Mouse (Mus musculus) brown adipose tissue, adult 24 weeks (tissue): ENCODE measurements around the gene Oaz3. TPM values are rescaled to one million over a fixed set of nuclear protein-coding genes. Genes with fewer than 3 reads are reported as not detected.

Experiments
- H3K27ac ChIP-seq: fragments of 200-500 bp; replicated peaks from 2 replicates; pipeline ENCODE4 v1.5.1; 2012; ENCODE audit warnings: low read depth, mild to moderate bottlenecking, low read length
- H3K4me1 ChIP-seq: fragments of 200-500 bp; 2 replicates; pipeline ENCODE4 v1.6.1; 2012; ENCODE audit warnings: low read length, mixed read lengths; ENCODE audit not compliant: control insufficient read depth, insufficient read depth, insufficient read length
- H3K4me3 ChIP-seq: fragments of 200-500 bp; 2 replicates; pipeline ENCODE4 v1.5.1; 2012; ENCODE audit warnings: low read depth, mild to moderate bottlenecking, low read length, moderate library complexity; ENCODE audit not compliant: insufficient read depth
- polyA plus RNA-seq: library from polyadenylated mRNA; stranded (reverse); fragments of >200 nt; gene quantifications from 2 replicates; pipeline ENCODE4 v1.2.4, GENCODE M21; 2012; ENCODE audit not compliant: missing spikeins, insufficient read depth, insufficient read length

The Oaz3 gene
- polyA plus RNA-seq, 1 experiment: not detected

GRCm38 (mm10) chr3:94383476-94383875 lies 60.2 kb downstream of the Oaz3 start:
- H3K4me3 ChIP-seq: no peak overlapping the region
- H3K27ac ChIP-seq: no peak overlapping the region
- no peaks in the 10 kb centered on the region for H3K4me1 ChIP-seq

Other genes with a start within 250 kb of the Oaz3 start
- not detected in 2 replicates for gene Gm5286, start 247.2 kb downstream of the Oaz3 start, polyA plus RNA-seq
- gene Gm4778, start 179.9 kb downstream of the Oaz3 start, polyA plus RNA-seq: not detected in 2 replicates
- 20.7 and 24.0 TPM in 2 replicates for gene Them4, start 133.8 kb downstream of the Oaz3 start, polyA plus RNA-seq
- gene Them5, start 101.8 kb downstream of the Oaz3 start, polyA plus RNA-seq: not detected in 2 replicates
- 0.88 TPM in 1 of 2 replicates, not detected in the other for gene C2cd4d, start 81.5 kb downstream of the Oaz3 start, polyA plus RNA-seq
- 40.2 and 47.9 TPM in 2 replicates for gene Rorc, start 71.1 kb downstream of the Oaz3 start, polyA plus RNA-seq
- gene Lingo4, start 45.4 kb downstream of the Oaz3 start, polyA plus RNA-seq: 0.28 and 0.71 TPM in 2 replicates
- 24.3 and 29.6 TPM in 2 replicates for gene Tdrkh, start 30.6 kb downstream of the Oaz3 start, polyA plus RNA-seq
- 86.4 and 105 TPM in 2 replicates for gene Mrpl9, start 597 bp downstream of the Oaz3 start, polyA plus RNA-seq
- gene Celf3, start 34.4 kb upstream of the Oaz3 start, polyA plus RNA-seq: not detected in 2 replicates
- not detected in 2 replicates for gene Riiad1, start 36.4 kb upstream of the Oaz3 start, polyA plus RNA-seq
- gene Snx27, start 138.8 kb upstream of the Oaz3 start, polyA plus RNA-seq: 12.9 and 23.1 TPM in 2 replicates
- not detected in 2 replicates for gene Gm10972, start 199.2 kb upstream of the Oaz3 start, polyA plus RNA-seq
- 0.42 and 0.79 TPM in 2 replicates for gene Tuft1, start 215.0 kb upstream of the Oaz3 start, polyA plus RNA-seq
- gene Selenbp2, start 249.6 kb upstream of the Oaz3 start, polyA plus RNA-seq: not detected in 2 replicates